Mouse (Mus musculus): ENCODE data around the gene Gm47283.
A peak's percentile ranks its signal among the peaks of the same experiment; 100 is the strongest.
"Not testable (repeated sequence)": the region's sequence is repeated elsewhere in the genome, so short reads cannot be mapped to it uniquely, and the experiment has no call there.

Gm47283 gene

GRCm38 (mm10) chrY:90784438-90784837, at the start of gene Gm47283:
Gene Gm47283 (plus strand): TSS chrY:90784738.
- DNase-seq, result not testable (repeated sequence)

- DNase-seq, result not testable (repeated sequence)
These were observed 49.2 kb upstream of the Gm47283 start for GRCm38 (mm10) chrY:90735181-90735895.

- not testable (repeated sequence) for DNase-seq
These were observed 48.1 kb upstream of the Gm47283 start for GRCm38 (mm10) chrY:90736217-90737000.

GRCm38 (mm10) chrY:90737606-90738430, 46.7 kb upstream of the Gm47283 start:
- DNase-seq, result no peak

GRCm38 (mm10) chrY:90738431-90738680, 46.2 kb upstream of the Gm47283 start:
- DNase-seq, result no peak

GRCm38 (mm10) chrY:90738841-90739530, 45.6 kb upstream of the Gm47283 start:
- DNase-seq, result not testable (repeated sequence)

GRCm38 (mm10) chrY:90739531-90740012, 45.0 kb upstream of the Gm47283 start:
- DNase-seq, result not testable (repeated sequence)

- DNase-seq, result no peak
These were observed 44.5 kb upstream of the Gm47283 start for GRCm38 (mm10) chrY:90740013-90740561.

GRCm38 (mm10) chrY:90741006-90741405, 43.5 kb upstream of the Gm47283 start:
- not testable (repeated sequence) for DNase-seq

GRCm38 (mm10) chrY:90741452-90742260, 42.9 kb upstream of the Gm47283 start:
- DNase-seq, result not testable (repeated sequence)

GRCm38 (mm10) chrY:90742261-90743052, 42.1 kb upstream of the Gm47283 start:
- DNase-seq, result not testable (repeated sequence)

- DNase-seq, result not testable (repeated sequence)
These were observed 41.3 kb upstream of the Gm47283 start for GRCm38 (mm10) chrY:90743053-90743810.

GRCm38 (mm10) chrY:90743811-90744220, 40.7 kb upstream of the Gm47283 start:
- no peak for DNase-seq

- peak; percentile 98 for DNase-seq
These were observed 40.1 kb upstream of the Gm47283 start for GRCm38 (mm10) chrY:90744381-90744981.

GRCm38 (mm10) chrY:90745256-90745655, 39.3 kb upstream of the Gm47283 start:
- DNase-seq, result not testable (repeated sequence)

- not testable (repeated sequence) for DNase-seq
These were observed 29.8 kb upstream of the Gm47283 start, which contains the start of gene Gm21860 for GRCm38 (mm10) chrY:90754721-90755120. Gene Gm21860 (minus strand): TSS chrY:90754821.

GRCm38 (mm10) chrY:90839077-90839476, 54.5 kb downstream of the Gm47283 start, which contains the start of gene Gm21748:
Gene Gm21748 (minus strand): TSS chrY:90839177.
- DNase-seq, result not testable (repeated sequence)
